Mouse (Mus musculus) forebrain, embryonic 11.5 days (tissue): ENCODE measurements around the gene Plekhj1. TPM values are rescaled to one million over a fixed set of nuclear protein-coding genes. Genes with fewer than 3 reads are reported as not detected.

Experiments used
- ATAC-seq: fragments of 200-750 bp; cut with Nextera tagmentation; replicated peaks from 2 replicates; pipeline ENCODE4 v1.8.0; 2017; ENCODE audit warnings: moderate TSS enrichment; ENCODE audit not compliant: low FRiP score
- DNase-seq: peaks from one replicate; pipeline ENCODE4 v3.0.0-alpha.2; 2017; ENCODE audit warnings: low spot score
- H3K27ac ChIP-seq: fragments of 300-500 bp; sonication (generic); 2 replicates; pipeline ENCODE4 v1.5.1; 2014; ENCODE audit warnings: low read depth, low read length
- H3K27me3 ChIP-seq: fragments of 300-500 bp; sonication (generic); 2 replicates; pipeline ENCODE4 v1.6.1; 2014; ENCODE audit warnings: mild to moderate bottlenecking, low read length, mixed read lengths; ENCODE audit not compliant: control insufficient read depth, insufficient read depth
- H3K36me3 ChIP-seq: fragments of 300-500 bp; sonication (generic); 2 replicates; pipeline ENCODE4 v1.6.1; 2014; ENCODE audit warnings: mild to moderate bottlenecking, low read length, moderate library complexity, mixed read lengths; ENCODE audit not compliant: control insufficient read depth, insufficient read depth
- H3K4me1 ChIP-seq: fragments of 300-500 bp; sonication (generic); replicated peaks from 2 replicates; pipeline ENCODE4 v1.6.1; 2014; ENCODE audit warnings: low read length, mixed read lengths; ENCODE audit not compliant: control insufficient read depth, insufficient read depth
- H3K4me2 ChIP-seq: fragments of 300-500 bp; sonication (generic); 2 replicates; pipeline ENCODE4 v1.6.1; 2014; ENCODE audit warnings: low read depth, mild to moderate bottlenecking, low read length, moderate library complexity, mixed read lengths; ENCODE audit not compliant: severe bottlenecking
- H3K4me3 ChIP-seq: fragments of 300-500 bp; sonication (generic); 2 replicates; pipeline ENCODE4 v1.5.1; 2014; ENCODE audit warnings: low read depth, low read length
- H3K9ac ChIP-seq: fragments of 300-500 bp; sonication (generic); 2 replicates; pipeline ENCODE4 v1.6.1; 2014; ENCODE audit warnings: low read length
- H3K9me3 ChIP-seq: fragments of 300-500 bp; sonication (generic); 2 replicates; pipeline ENCODE4 v1.6.1; 2016; ENCODE audit warnings: low read length, mixed read lengths; ENCODE audit not compliant: control insufficient read depth
- WGBS: fragments of 180-500 bp; shearing (Covaris S2); extraction: QIAGEN DNeasy Blood & Tissue Kit; methylation state at CpG from one replicate; pipeline ENCODE4 v1.1.7; 2014; 5-methylcytosine and 5-hydroxymethylcytosine counted together
- polyA plus RNA-seq: library from polyadenylated mRNA; unstranded; fragments of >200 nt; fragmentation: Nextera tagmentation; extraction: Ambion mirVana; gene quantifications from 2 replicates; pipeline ENCODE4 v1.2.1, GENCODE M21; 2014

Plekhj1 gene
- 160 and 163 TPM in 2 replicates for polyA plus RNA-seq

GRCm38 (mm10) chr10:80798150-80799006, at the start of gene Plekhj1, which contains the start of gene Sf3a2:
Plekhj1 (minus strand) TSS chr10:80798626.
Sf3a2 (plus strand) TSS chr10:80798198.
- H3K27ac ChIP-seq, result peak within 1 kb of the TSS; percentile 96
- ATAC-seq (peak; percentile 90), DNase-seq (peak; percentile 97)
- peak within 1 kb of the TSS; percentile 97 for H3K9ac ChIP-seq
- H3K4me3 ChIP-seq, result peak within 1 kb of the TSS; percentile 93
- H3K4me2 ChIP-seq, result peak within 1 kb of the TSS; percentile 96
- no peaks in the 10 kb centered on the region for H3K27me3 ChIP-seq
- H3K36me3 ChIP-seq, result peaks cover 22% of the 10 kb centered on the region
- H3K9me3 ChIP-seq, result no peaks in the 10 kb centered on the region
- under 1% methylated on average over 102 of the region's 104 CpGs for WGBS
- H3K4me1 ChIP-seq, result peaks cover 17% of the 10 kb centered on the region; the same call in 1 of the 2 replicates

- Histone ChIP-seq H3K9me3 (no peaks in the 10 kb centered on the region), H3K36me3 (no peaks in the 10 kb centered on the region), H3K27ac (no peak overlapping the region), H3K9ac (no peak overlapping the region), H3K4me2 (no peak overlapping the region), H3K4me1 (peaks cover 11% of the 10 kb centered on the region), H3K27me3 (peaks cover 29% of the 10 kb centered on the region), H3K4me3 (no peak overlapping the region)
- ATAC-seq (no peak), DNase-seq (no peak)
- 85% methylated on average over 12 of the region's 12 CpGs for WGBS
Measured at GRCm38 (mm10) chr10:80845732-80846131, 47.3 kb upstream of the Plekhj1 start.

GRCm38 (mm10) chr10:80845055-80845693, 46.7 kb upstream of the Plekhj1 start:
- Histone ChIP-seq H3K27ac (no peak overlapping the region), H3K4me3 (no peak overlapping the region), H3K9ac (no peak overlapping the region), H3K9me3 (no peaks in the 10 kb centered on the region), H3K27me3 (peaks cover 29% of the 10 kb centered on the region), H3K36me3 (no peaks in the 10 kb centered on the region), H3K4me1 (peaks cover 11% of the 10 kb centered on the region), H3K4me2 (no peak overlapping the region)
- DNase-seq, result no peak
- WGBS, result 72% methylated on average over 8 of the region's 8 CpGs
- ATAC-seq, result no peak

- Histone ChIP-seq H3K9me3 (no peaks in the 10 kb centered on the region), H3K9ac (peak within 1 kb of the TSS; percentile 56), H3K4me1 (peaks cover 11% of the 10 kb centered on the region), H3K36me3 (no peaks in the 10 kb centered on the region), H3K4me3 (peak within 1 kb of the TSS; percentile 39), H3K4me2 (peak within 1 kb of the TSS; percentile 64), H3K27me3 (peaks cover 29% of the 10 kb centered on the region), H3K27ac (no peak within 1 kb of the TSS)
- peak; percentile 40 for ATAC-seq
- DNase-seq, result no peak
- 7% methylated on average over 43 of the region's 51 CpGs for WGBS
Measured at GRCm38 (mm10) chr10:80843931-80844547, 45.6 kb upstream of the Plekhj1 start, which contains the start of gene Lingo3. Lingo3 (minus strand) TSS chr10:80844039.

- H3K4me3 ChIP-seq, result peak overlapping the region; percentile 39
- no peak for DNase-seq
- H3K4me2 ChIP-seq, result peak overlapping the region; percentile 64
- H3K9ac ChIP-seq, result peak overlapping the region; percentile 56
- 9% methylated on average over 32 of the region's 32 CpGs for WGBS
- no peaks in the 10 kb centered on the region for H3K9me3 ChIP-seq
- no peak; the same call in 1 of the 2 replicates for ATAC-seq
- H3K4me1 ChIP-seq, result peaks cover 11% of the 10 kb centered on the region
- no peaks in the 10 kb centered on the region for H3K36me3 ChIP-seq
- peaks cover 29% of the 10 kb centered on the region for H3K27me3 ChIP-seq
- H3K27ac ChIP-seq, result no peak overlapping the region
Measured at GRCm38 (mm10) chr10:80843087-80843930, 44.9 kb upstream of the Plekhj1 start.

GRCm38 (mm10) chr10:80842334-80842733, 43.9 kb upstream of the Plekhj1 start:
- H3K9ac ChIP-seq, result no peak overlapping the region
- H3K4me2 ChIP-seq, result no peak overlapping the region
- no peaks in the 10 kb centered on the region for H3K9me3 ChIP-seq
- 82% methylated on average over 15 of the region's 15 CpGs for WGBS
- DNase-seq, result no peak
- no peak for ATAC-seq
- H3K4me1 ChIP-seq, result peaks cover 14% of the 10 kb centered on the region
- peaks cover 29% of the 10 kb centered on the region for H3K27me3 ChIP-seq
- H3K36me3 ChIP-seq, result no peaks in the 10 kb centered on the region
- no peak overlapping the region for H3K4me3 ChIP-seq
- no peak overlapping the region for H3K27ac ChIP-seq

GRCm38 (mm10) chr10:80841685-80842084, 43.3 kb upstream of the Plekhj1 start:
- DNase-seq (no peak), ATAC-seq (no peak)
- WGBS, result 66% methylated on average over 2 of the region's 2 CpGs
- no peak overlapping the region for H3K4me2 ChIP-seq
- H3K36me3 ChIP-seq, result no peaks in the 10 kb centered on the region
- peaks cover 14% of the 10 kb centered on the region for H3K4me1 ChIP-seq
- no peak overlapping the region for H3K4me3 ChIP-seq
- no peak overlapping the region for H3K9ac ChIP-seq
- peaks cover 31% of the 10 kb centered on the region for H3K27me3 ChIP-seq
- no peaks in the 10 kb centered on the region for H3K9me3 ChIP-seq
- no peak overlapping the region for H3K27ac ChIP-seq

- Histone ChIP-seq H3K36me3 (no peaks in the 10 kb centered on the region), H3K9me3 (no peaks in the 10 kb centered on the region; the same call in 1 of the 2 replicates), H3K27ac (no peak overlapping the region), H3K4me2 (no peak overlapping the region), H3K4me1 (peaks cover 14% of the 10 kb centered on the region), H3K27me3 (peaks cover 40% of the 10 kb centered on the region), H3K9ac (no peak overlapping the region), H3K4me3 (no peak overlapping the region)
- DNase-seq, result no peak
- no peak for ATAC-seq
- 64% methylated on average over 6 of the region's 6 CpGs for WGBS
Measured at GRCm38 (mm10) chr10:80839848-80840247, 41.4 kb upstream of the Plekhj1 start.
